Mouse (Mus musculus) forebrain, embryonic 11.5 days (tissue): Measurements from ENCODE around the gene Kl. TPM values are rescaled to one million over a fixed set of nuclear protein-coding genes. Genes with fewer than 3 reads are reported as not detected.

Source experiments
- ATAC-seq: fragments of 200-750 bp; cut with Nextera tagmentation; replicated peaks from 2 replicates; pipeline ENCODE4 v1.8.0; 2017; ENCODE audit warnings: moderate TSS enrichment; ENCODE audit not compliant: low FRiP score
- DNase-seq: peaks from one replicate; pipeline ENCODE4 v3.0.0-alpha.2; 2017; ENCODE audit warnings: low spot score
- H3K27ac ChIP-seq: fragments of 300-500 bp; sonication (generic); 2 replicates; pipeline ENCODE4 v1.5.1; 2014; ENCODE audit warnings: low read depth, low read length
- H3K27me3 ChIP-seq: fragments of 300-500 bp; sonication (generic); 2 replicates; pipeline ENCODE4 v1.6.1; 2014; ENCODE audit warnings: mild to moderate bottlenecking, low read length, mixed read lengths; ENCODE audit not compliant: control insufficient read depth, insufficient read depth
- H3K36me3 ChIP-seq: fragments of 300-500 bp; sonication (generic); 2 replicates; pipeline ENCODE4 v1.6.1; 2014; ENCODE audit warnings: mild to moderate bottlenecking, low read length, moderate library complexity, mixed read lengths; ENCODE audit not compliant: control insufficient read depth, insufficient read depth
- H3K4me1 ChIP-seq: fragments of 300-500 bp; sonication (generic); replicated peaks from 2 replicates; pipeline ENCODE4 v1.6.1; 2014; ENCODE audit warnings: low read length, mixed read lengths; ENCODE audit not compliant: control insufficient read depth, insufficient read depth
- H3K4me2 ChIP-seq: fragments of 300-500 bp; sonication (generic); 2 replicates; pipeline ENCODE4 v1.6.1; 2014; ENCODE audit warnings: low read depth, mild to moderate bottlenecking, low read length, moderate library complexity, mixed read lengths; ENCODE audit not compliant: severe bottlenecking
- H3K4me3 ChIP-seq: fragments of 300-500 bp; sonication (generic); 2 replicates; pipeline ENCODE4 v1.5.1; 2014; ENCODE audit warnings: low read depth, low read length
- H3K9ac ChIP-seq: fragments of 300-500 bp; sonication (generic); 2 replicates; pipeline ENCODE4 v1.6.1; 2014; ENCODE audit warnings: low read length
- H3K9me3 ChIP-seq: fragments of 300-500 bp; sonication (generic); 2 replicates; pipeline ENCODE4 v1.6.1; 2016; ENCODE audit warnings: low read length, mixed read lengths; ENCODE audit not compliant: control insufficient read depth
- WGBS: fragments of 180-500 bp; shearing (Covaris S2); extraction: QIAGEN DNeasy Blood & Tissue Kit; methylation state at CpG from one replicate; pipeline ENCODE4 v1.1.7; 2014; 5-methylcytosine and 5-hydroxymethylcytosine counted together
- polyA plus RNA-seq: library from polyadenylated mRNA; unstranded; fragments of >200 nt; fragmentation: Nextera tagmentation; extraction: Ambion mirVana; gene quantifications from 2 replicates; pipeline ENCODE4 v1.2.1, GENCODE M21; 2014

The Kl gene
- 0.19 and 0.20 TPM in 2 replicates for polyA plus RNA-seq

DNA sequence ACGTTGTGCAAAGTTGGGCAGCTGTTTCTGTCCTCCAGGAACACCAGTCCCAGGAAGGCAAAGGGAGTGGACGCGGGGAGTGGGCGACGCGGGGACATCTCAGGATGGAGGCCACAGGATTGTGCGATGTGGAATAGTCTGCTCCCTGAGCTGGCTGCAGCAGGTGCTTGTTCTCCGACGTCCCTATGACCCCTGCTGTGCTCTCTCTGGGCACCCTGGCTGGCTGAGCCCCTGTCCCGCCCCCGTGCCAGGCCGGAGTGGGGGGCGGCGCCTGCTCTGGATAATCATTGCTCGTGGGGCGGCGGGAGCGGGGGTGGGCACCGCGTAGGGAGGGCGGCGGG, at the start of gene Kl:
Kl (plus strand) TSS at position 280 of the 341 bp plus-strand sequence.
- Histone ChIP-seq H3K4me2 (peak within 1 kb of the TSS; percentile 59), H3K9me3 (no peaks in the 10 kb centered on the region), H3K4me3 (peak within 1 kb of the TSS; percentile 41), H3K4me1 (peaks cover 8% of the 10 kb centered on the region; the same call in 1 of the 2 replicates), H3K27me3 (peaks cover 24% of the 10 kb centered on the region), H3K9ac (peak within 1 kb of the TSS; percentile 32), H3K36me3 (no peaks in the 10 kb centered on the region), H3K27ac (no peak within 1 kb of the TSS)
- DNase-seq (peak; percentile 54), ATAC-seq (peak; percentile 28)
- WGBS = 1% methylated on average over 22 of the region's 22 CpGs

DNA sequence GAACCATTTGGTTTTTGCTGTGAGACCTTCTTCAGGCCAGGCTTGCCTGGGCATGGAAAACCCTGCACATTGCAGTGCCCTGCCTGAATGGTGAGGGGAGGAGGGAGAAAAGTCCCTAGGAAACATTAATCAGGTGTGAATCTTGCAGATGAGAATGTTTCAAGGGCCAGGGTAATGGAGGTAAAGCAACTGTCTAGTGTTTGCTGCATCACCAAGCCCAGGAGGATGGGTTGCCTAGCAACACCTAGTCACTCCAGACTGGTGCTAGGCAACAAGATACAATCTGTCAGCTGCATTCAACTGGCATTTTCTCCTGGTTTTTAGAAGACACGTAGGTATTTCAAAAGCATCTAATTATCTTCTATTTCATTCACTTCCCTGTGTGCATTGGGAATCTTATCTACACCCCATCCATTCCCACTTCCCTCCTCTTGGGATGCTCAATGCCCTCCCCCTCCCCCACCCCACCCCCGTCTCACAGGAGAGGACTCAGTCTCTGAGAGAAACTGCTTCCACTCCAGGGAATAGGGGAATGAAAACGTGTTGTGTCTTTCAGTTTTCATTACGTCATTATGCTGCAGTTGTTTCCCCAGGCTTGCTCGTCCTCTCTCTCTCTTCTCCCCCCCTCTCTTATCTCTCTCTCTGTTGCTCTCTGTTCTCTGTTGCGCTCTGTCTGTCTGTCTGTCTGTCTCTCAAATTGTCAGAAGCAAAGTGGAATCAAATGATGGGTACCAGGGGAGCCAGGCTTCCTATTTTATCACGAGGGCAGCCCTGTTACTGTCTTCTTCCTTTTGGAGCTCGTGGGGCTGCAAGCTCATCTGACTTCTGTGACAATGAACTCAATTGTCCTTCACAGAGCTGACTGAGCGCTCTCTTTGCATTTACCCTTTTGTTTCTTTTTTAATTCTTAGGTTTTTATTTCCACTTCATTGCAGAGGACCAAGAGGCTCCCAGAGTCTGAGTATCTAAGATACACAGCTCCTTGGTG, 46.1 kb upstream of the Kl start:
- Histone ChIP-seq H3K36me3 (no peaks in the 10 kb centered on the region), H3K4me3 (no peak overlapping the region), H3K27ac (peak overlapping the region; percentile 73), H3K4me1 (peaks cover 7% of the 10 kb centered on the region; the same call in 1 of the 2 replicates), H3K9ac (no peak overlapping the region), H3K4me2 (no peak overlapping the region; the same call in 1 of the 2 replicates), H3K9me3 (no peaks in the 10 kb centered on the region), H3K27me3 (no peaks in the 10 kb centered on the region)
- 18% methylated on average over 9 of the region's 9 CpGs for whole genome bisulfite sequencing
- DNase-seq = peak; percentile 53
- ATAC-seq = peak; percentile 97

DNA sequence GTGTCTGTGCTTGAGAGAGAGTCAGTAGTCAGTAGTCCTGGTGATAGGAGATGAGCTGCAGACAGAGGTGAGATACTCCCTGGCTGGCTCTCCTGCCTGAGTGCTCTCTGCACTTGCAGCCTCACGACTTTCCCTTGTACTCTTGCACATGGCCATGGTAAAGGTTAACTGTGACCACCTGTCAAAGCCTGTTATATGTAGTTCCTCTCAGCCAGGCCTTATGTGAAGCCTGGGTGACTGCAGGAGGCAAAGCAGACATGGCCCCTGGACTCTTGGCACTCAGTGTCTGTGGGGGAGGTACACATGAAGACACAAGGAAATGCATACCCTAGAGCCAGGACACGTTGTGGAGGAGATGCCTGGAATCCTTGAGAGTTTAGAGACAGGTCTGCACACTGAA, 40.3 kb upstream of the Kl start:
- H3K36me3 ChIP-seq = no peaks in the 10 kb centered on the region
- no peak for DNase-seq
- ATAC-seq = no peak
- H3K27me3 ChIP-seq = no peaks in the 10 kb centered on the region
- H3K27ac ChIP-seq = no peak overlapping the region
- WGBS = 52% methylated on average over 2 of the region's 2 CpGs
- no peaks in the 10 kb centered on the region for H3K9me3 ChIP-seq
- H3K4me2 ChIP-seq = no peak overlapping the region
- no peak overlapping the region for H3K9ac ChIP-seq
- no peak overlapping the region for H3K4me3 ChIP-seq
- 0 out of 2 replicates have a peak, but pooled peaks cover 1% of the 10 kb centered on the region for H3K4me1 ChIP-seq

DNA sequence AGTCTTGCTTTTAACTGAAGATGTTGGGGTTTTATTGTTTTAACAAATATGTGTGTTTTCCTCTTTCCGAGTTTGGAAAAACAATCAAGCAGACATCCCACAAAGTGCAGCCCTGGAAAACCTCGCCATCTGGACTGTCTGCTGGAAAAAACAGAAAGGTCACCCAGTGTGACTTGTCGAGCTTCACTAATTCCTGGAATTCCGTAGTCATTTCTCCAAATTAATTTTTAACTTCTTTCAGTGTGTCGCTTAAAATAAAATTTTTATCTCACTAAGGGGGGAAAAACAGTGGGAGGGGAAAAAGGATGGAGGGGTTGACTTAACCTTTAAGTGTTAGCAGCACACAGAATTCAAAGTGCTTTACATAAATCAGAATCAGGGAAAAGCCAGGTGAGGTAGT, 39.8 kb upstream of the Kl start:
- 57% methylated on average over 5 of the region's 5 CpGs for WGBS
- DNase-seq (no peak), ATAC-seq (no peak)
- no peak overlapping the region for H3K4me3 ChIP-seq
- no peak overlapping the region for H3K4me2 ChIP-seq
- no peak overlapping the region for H3K9ac ChIP-seq
- no peaks in the 10 kb centered on the region for H3K9me3 ChIP-seq
- no peaks in the 10 kb centered on the region for H3K4me1 ChIP-seq
- no peaks in the 10 kb centered on the region for H3K27me3 ChIP-seq
- no peak overlapping the region for H3K27ac ChIP-seq
- no peaks in the 10 kb centered on the region for H3K36me3 ChIP-seq

DNA sequence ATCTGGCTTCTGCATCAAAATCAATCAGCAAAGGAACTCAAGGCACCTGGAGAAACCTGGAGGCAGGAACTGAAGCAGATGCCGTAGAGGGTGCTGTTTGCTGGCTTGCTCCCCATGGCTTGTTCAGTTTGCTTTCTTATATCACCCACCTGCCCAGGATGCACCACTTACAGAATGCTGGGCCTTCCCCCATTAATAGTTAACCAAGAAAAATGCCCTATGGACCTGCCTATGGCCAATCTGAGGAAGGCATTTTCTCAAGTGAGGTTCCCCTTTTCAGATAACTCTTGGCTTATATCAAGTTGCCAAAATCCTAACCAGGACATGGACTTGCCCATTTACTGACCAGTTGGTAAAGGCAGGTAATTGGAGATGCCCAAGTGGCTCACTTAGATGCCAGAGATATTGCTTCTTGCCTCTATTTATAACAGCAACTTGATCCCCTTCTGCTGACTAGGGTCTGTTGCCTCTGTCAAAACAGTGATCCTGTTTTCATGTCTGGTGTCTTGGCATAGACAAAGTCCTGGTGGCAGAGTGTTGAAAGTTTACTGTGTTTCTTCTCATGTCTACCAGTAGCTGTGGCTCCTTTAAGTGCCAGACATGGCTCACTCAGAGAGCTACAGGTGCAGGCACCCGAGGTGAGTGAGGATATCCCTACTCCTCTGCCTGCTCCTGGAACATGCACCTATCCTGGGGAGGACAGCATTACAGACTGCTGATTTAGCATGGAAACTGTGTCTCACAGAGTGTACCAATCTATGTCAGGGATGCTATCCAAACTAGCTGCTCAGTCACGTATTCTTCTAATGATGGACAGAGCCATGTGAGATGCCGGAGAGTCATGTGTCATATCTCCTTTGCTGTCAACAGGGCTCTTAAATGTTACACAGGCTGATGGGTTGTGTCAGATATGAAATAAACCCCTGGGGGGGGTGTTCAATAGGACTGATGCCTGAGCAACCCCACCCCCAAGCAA, 37.0 kb upstream of the Kl start:
- Histone ChIP-seq H3K27me3 (no peaks in the 10 kb centered on the region), H3K4me2 (no peak overlapping the region), H3K36me3 (no peaks in the 10 kb centered on the region), H3K27ac (no peak overlapping the region; the same call in 1 of the 2 replicates), H3K9me3 (no peaks in the 10 kb centered on the region), H3K9ac (no peak overlapping the region), H3K4me1 (no peaks in the 10 kb centered on the region), H3K4me3 (no peak overlapping the region)
- ATAC-seq = no peak
- no peak for DNase-seq
- WGBS = 88% methylated on average over 4 of the region's 4 CpGs

DNA sequence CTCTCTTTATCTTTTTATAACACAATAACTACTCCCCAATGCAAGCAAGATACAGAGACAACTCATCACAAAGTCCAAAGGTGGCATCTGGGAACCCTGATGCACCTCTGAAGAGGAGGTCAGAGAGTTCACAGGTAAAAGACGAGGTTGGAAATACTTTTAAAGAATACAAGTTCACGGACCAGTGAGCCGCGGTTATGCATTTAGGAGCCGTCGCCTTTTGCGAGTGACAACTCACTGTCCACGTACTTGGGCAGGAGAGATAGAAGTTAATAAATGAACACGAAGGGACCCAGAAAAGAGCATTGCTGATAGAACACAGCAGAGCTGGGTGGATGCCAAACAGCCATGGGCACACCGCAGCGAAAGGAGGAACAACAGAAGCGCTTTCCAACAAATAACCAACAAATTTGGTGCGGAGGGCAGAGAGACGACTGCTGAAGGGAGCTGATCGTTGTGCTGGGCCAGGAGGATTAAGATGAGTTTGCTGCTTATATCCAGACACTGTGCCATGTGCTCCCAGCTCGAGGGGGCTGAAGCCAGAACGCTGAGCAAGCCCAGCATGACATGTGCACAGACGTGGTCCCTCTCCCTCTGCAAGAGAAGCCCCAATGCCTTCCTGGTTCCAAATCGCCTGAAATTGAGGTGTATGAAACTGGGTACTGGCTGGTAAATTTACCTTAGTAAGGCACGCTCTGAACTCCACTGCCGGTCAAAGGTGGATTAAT, 35.1 kb upstream of the Kl start:
- DNase-seq (no peak), ATAC-seq (no peak)
- H3K9me3 ChIP-seq = no peaks in the 10 kb centered on the region
- no peak overlapping the region for H3K9ac ChIP-seq
- H3K4me1 ChIP-seq = no peaks in the 10 kb centered on the region
- H3K36me3 ChIP-seq = no peaks in the 10 kb centered on the region
- H3K4me2 ChIP-seq = no peak overlapping the region
- H3K4me3 ChIP-seq = no peak overlapping the region
- WGBS = 82% methylated on average over 21 of the region's 21 CpGs
- H3K27ac ChIP-seq = no peak overlapping the region
- no peaks in the 10 kb centered on the region for H3K27me3 ChIP-seq

DNA sequence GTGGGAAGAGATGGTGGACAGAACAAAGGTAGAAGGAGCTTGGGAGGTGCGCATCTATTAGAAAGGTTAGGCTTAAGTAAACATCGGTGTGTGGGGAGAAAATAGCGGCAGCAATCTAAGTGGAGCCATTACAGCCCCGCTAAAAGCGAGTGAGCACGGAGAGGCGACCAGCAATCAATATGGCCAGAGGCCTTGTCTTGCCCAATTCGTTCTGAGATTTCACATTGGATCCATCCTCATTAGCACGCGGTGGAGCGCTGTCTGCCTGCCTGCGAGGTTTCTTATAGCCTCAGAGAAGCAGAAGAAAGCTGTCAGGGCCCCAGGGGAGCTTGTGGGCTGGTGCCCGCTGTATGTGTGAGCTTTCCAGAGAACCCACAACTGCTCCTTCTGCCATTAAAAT, 33.8 kb upstream of the Kl start:
- Histone ChIP-seq H3K36me3 (no peaks in the 10 kb centered on the region), H3K27me3 (no peaks in the 10 kb centered on the region), H3K4me3 (no peak overlapping the region), H3K4me2 (no peak overlapping the region), H3K9me3 (no peaks in the 10 kb centered on the region), H3K9ac (no peak overlapping the region), H3K4me1 (no peaks in the 10 kb centered on the region), H3K27ac (no peak overlapping the region)
- 93% methylated on average over 13 of the region's 13 CpGs for WGBS
- DNase-seq = no peak
- no peak for ATAC-seq

DNA sequence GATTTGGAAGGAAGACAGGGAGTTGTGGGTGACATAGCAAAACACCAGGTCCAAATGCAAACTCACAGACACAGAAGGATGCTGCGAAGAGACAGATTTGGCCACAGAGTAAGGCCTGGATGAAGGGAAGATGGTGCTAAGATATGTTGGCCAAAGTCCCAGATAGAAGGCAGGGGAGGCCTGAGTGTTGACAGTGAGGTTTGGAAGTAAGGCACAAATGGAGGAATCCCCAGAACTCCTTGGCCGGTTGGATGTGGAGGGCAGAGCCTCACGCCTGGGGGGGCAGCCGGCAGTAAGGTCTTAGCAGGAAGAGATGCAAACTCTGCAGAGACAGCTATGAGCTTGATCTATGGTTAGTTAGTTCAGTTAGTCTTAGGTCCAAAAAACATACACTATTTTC, 33.1 kb upstream of the Kl start:
- H3K9me3 ChIP-seq = no peaks in the 10 kb centered on the region
- no peak for ATAC-seq
- H3K27ac ChIP-seq = no peak overlapping the region
- H3K4me3 ChIP-seq = no peak overlapping the region
- WGBS = 93% methylated on average over 4 of the region's 4 CpGs
- H3K27me3 ChIP-seq = no peaks in the 10 kb centered on the region
- H3K36me3 ChIP-seq = no peaks in the 10 kb centered on the region
- DNase-seq = no peak
- no peak overlapping the region for H3K4me2 ChIP-seq
- no peaks in the 10 kb centered on the region for H3K4me1 ChIP-seq
- H3K9ac ChIP-seq = no peak overlapping the region
